Mouse (Mus musculus) heart, postnatal 4 days (tissue): ENCODE data around the gene Gatad2a. TPM values are rescaled to one million over a fixed set of nuclear protein-coding genes. Genes with fewer than 3 reads are reported as not detected.
A peak's percentile ranks its signal among the peaks of the same experiment; 100 is the strongest.
"Not testable (repeated sequence)": the region's sequence is repeated elsewhere in the genome, so short reads cannot be mapped to it uniquely, and the experiment has no call there.

Source experiments
- DNase-seq: peaks from one replicate; pipeline ENCODE4 v3.0.0; 2021
- total RNA-seq, 2 experiments: library from RNA; stranded (reverse); gene quantifications; 2 replicates each; pipeline ENCODE4 v1.2.3; 2021

Gene Gatad2a
- total RNA-seq = 10 to 100 TPM; 75.9 to 79.5 TPM

DNA sequence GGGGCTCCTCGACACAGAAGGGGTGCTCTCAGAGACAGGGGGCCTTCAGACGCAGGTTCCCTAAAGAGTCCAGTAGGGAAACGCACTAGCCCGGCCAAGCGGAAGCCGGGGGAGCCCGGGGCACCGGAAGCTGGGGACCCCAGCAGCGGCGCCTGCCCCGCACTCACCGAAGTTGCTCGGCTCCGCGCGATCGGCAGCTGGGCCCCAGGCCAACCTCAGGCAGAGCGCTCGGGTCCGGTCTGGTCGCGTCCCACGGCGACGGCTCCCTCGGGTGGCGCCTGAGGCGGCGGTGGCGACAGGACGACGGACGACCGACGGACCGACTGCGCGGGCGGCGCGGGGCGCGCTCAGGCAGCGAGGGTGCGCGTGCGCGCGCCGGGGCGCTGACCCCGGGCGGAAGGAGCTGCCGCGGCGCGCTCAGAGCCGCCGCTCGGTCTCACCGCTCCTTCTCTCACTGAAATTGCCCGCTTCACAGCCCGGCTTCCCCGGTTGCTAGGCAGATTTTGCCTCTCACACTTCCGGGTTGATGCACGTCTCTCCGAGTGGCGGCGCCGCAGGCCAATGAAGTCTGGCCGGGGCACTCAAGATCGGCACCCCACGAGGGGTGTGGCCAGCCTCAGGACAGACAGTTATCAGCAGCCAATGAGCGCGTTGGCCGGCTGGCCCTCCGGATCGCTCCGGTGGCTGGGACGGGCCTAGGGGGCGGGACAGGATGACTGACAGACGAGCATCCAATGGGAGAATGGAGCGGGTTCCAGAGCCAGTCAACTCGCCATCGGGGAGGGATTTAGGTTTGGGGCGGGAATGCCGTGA is at the start of gene Gatad2a:
Gene Gatad2a, minus strand, starts transcription at position 609 of the 813 bp plus-strand sequence.
- peak; percentile 100 for DNase-seq

- DNase-seq = no peak
Measured at GRCm38 (mm10) chr8:70043996-70044395, 47.8 kb upstream of the Gatad2a start.

DNA sequence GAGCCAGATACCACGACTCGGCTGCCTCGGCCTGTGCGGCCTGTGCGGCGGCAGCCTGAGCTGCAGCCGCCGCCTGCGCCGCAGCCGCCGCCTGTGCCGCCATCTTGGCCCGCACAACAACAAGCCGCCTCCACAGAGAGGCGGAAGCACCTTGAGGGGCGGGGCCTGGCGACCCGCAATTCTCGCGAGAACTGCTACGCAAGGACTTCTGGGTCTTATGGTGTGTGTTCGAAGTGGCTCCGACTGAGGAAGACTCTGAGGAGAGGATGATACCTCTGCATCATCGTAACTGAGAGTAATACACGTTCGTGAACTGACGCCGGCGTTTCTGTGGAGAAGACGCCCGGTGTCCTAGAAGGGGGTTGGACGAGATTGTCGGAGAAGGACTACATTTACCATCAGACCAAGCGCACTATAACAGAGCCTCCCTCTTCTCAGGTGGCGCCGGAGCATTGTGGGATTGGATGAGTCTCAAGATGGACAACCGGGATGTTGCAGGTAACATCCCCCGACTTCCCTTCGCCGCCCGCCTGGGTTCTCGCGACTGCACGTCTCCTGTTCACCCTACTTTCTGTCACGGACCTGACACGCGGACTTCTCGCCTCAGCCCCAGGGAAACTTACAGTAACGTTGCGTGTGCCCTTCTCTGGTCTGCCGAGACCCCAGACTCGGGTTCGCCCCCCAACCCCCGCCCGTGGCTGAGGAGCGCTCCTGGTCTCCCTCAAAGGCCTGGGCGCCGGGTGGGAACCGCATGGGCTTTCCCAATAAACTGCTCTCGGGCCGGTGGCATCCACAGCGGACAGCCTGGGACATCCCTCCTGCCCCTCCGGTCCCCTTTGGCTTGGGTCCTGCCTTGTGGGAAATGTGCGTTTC is 46.6 kb upstream of the Gatad2a start, which contains the start of the genes Mau2 and Sugp1:
Gene Mau2, minus strand, starts transcription at position 152 of the 873 bp plus-strand sequence.
Gene Sugp1, plus strand, starts transcription at position 231 of the 873 bp plus-strand sequence.
- peak; percentile 97 for DNase-seq

GRCm38 (mm10) chr8:70041885-70042546 is 45.8 kb upstream of the Gatad2a start:
- peak; percentile 40 for DNase-seq

DNA sequence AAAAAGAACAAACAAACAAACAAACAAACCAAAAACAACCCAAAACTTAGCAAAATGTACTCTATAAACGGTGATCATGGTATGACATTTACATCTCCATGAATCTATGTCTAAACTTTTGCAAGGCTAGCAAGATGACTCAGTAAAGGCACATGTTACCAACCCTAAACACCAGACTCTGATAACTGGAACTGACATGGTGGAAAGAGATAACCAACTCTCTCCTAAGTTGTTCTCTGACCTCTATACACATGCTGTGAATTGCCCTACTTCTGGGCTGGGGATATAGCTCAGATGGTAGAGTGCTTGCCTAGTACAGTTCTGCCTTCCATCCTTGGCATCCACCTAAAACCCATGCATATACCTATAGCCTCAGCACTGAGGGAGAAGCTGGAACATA is 41.8 kb upstream of the Gatad2a start:
- DNase-seq = no peak

GRCm38 (mm10) chr8:70030255-70030654 is 34.1 kb upstream of the Gatad2a start:
- no peak for DNase-seq

DNA sequence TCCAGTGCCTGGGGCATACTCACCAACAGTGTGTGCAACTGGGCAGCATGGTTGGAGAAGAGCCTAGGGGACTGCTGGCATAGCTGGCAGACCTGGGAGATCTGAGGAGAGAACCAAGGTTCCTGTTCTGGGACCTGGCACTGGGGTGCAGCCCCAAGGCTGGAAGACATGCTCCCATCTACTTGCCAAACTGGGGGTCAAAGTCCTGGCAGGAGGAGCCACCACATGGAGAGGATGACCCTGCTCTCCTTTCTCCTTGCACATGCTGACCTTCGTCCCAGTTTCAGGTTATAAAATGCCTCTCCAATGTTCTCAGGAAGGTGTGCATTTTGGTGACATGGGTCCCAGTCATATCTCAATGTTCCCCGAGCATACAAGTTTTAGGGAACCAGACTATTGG is 30.0 kb upstream of the Gatad2a start:
- no peak for DNase-seq

- DNase-seq = no peak
Measured at GRCm38 (mm10) chr8:70023596-70023995, 27.4 kb upstream of the Gatad2a start.

GRCm38 (mm10) chr8:70015017-70015416 is 18.8 kb upstream of the Gatad2a start:
- DNase-seq = no peak

DNA sequence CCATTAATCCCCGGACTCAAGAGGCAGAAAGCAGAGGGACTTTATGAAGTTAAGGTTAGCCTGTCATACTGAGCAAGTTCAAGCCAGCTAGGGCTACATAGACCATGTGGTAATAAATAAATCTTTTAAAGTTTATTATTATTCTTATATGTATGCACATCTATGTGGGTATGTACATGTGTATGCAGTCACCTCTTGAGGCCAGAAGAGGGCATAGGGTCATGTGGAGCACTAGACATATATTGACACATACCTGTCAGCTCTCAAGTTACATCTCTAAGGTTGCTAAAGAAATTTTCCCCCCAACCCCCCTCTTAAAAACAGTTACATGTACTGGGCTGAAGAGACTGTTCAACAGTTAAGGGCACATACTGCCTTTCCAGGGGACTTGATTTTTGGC is 16.6 kb upstream of the Gatad2a start:
- no peak for DNase-seq

DNA sequence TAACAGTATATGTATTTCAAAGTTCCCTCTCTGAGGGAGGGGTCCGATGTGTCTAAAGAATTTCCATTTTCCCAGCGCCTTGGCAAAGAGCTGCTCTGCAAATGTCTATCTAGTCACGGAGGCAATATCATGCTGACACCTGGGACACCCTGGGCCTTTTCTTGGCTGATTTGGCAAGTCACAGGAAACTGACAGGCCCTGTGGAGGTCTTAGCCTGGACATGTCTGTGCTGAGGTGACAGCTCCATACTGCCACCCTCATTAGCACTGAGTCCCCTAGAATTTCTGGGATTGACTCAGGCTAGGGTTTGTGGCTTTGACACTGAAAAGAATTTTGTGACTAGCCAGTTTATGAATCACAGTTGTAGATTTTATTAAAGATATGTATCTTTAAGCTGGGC is 16.2 kb upstream of the Gatad2a start:
- no peak for DNase-seq

GRCm38 (mm10) chr8:70010796-70011195 is 14.6 kb upstream of the Gatad2a start:
- DNase-seq = not testable (repeated sequence)

DNA sequence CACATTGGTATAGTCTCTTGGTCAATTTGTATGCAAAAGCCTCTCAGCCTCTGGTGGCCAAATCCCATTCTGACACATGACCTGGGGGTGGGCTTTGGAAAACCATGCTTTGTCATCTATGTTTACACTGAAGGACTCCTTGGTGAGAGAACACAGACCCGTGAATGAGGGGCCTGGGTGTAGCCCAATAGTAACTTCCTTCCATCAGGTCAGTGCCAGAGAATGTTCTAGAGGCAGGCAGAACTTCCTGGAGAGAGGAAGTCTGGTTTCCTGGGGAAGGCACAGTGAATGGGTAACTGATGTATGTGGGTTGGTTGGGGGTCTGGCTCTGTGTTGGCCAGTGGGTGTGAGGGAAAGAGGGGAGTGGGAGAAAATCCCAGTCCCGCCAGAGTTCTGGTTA is 9.0 kb upstream of the Gatad2a start:
- peak; percentile 23 for DNase-seq

DNA sequence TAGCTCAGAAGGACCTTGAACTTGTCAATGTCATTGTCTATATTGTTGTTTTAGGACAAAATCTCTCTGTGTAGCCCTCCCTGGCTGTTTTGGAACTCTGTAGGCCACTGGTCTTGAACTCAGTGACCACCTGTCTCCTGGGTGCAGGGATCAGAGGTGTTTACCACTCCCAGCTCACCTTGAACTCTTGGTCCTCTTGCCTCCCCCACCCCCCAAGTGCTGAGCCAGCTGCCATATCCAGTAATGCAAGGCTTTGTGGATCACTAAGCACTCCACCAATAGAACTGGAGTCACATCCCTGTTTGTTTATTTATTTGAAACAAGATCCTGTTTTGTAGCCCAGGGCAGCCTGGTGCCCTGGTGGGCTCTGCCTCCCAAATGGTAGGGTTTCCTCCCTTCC is 8.2 kb upstream of the Gatad2a start:
- DNase-seq = no peak

DNA sequence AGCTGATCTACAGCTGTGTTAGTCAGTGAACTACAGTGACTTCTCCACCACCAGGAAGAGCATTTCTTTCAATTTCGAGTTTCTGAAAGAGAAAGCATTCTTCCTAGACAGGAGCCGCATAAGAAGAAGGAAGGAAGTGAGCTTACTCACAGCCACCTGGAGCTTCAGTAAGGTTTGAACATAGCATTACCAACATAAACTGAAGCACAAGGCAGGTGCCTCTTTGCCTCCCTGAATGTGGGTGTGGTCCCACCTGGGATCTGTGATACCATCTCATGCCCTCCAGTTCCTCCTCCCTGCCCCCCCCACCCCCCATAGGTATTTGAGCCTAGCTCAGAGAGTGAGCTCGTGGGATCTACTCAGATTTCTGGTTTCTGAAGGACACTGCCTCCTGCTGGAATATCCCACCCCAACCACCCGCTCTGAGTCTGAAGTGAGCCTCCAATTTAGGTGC is 7.0 kb upstream of the Gatad2a start:
- no peak for DNase-seq

DNA sequence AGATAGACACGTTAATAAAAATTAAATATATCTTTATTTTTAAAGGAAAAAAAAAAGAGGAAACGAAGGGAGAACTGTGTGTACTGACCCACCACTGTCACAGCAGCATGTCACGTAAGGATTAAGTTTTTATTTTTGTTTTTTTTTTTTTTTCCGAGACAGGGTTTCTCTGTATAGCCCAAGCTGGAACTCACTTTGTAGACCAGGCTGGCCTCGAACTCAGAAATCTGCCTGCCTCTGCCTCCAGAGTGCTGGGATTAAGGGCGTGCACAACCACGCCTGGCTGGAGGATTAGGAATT is 5.7 kb upstream of the Gatad2a start:
- DNase-seq = not testable (repeated sequence)

- DNase-seq = peak; percentile 79
Measured at GRCm38 (mm10) chr8:70001176-70001891, 5.2 kb upstream of the Gatad2a start.

- no peak for DNase-seq
Measured at GRCm38 (mm10) chr8:70000226-70000625, 4.0 kb upstream of the Gatad2a start.

DNA sequence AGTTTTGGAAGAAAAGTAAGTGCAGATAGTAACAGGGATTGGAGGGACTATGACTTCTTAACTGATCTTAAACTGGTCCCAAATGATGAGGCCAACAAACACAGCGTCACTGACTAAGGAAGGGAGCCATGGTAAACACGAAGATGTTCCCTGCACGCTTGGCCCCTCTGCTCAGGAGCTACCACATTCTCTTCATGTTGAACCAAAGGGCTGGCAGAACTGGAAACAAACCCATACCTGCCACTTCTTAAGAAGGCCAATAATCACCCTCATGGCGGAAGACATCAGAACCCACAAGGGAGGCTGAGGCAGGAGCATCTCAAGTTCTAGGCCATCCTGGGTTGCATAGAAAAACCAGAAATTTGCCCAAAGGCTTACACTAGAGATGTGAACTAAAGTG is 3.1 kb upstream of the Gatad2a start:
- DNase-seq = no peak

DNA sequence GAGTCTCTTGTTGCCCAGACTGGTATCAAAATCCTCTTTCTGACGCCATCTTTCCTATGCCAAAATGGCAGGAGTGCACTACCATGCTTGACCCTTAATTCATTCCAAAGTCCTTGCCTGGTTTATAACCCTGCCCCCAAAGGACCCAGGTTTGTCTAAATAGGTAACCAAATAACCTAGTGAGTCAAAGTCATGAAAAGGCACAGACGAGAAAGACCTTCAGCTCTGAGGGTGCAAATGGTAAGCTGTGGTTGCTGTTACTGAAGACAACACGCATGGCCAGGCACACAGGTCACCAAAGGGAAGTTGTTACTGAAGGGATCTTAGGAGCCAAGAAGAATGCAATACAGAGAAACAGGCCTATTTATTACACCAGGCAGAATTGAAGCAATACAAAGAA is 2.5 kb upstream of the Gatad2a start:
- no peak for DNase-seq

DNA sequence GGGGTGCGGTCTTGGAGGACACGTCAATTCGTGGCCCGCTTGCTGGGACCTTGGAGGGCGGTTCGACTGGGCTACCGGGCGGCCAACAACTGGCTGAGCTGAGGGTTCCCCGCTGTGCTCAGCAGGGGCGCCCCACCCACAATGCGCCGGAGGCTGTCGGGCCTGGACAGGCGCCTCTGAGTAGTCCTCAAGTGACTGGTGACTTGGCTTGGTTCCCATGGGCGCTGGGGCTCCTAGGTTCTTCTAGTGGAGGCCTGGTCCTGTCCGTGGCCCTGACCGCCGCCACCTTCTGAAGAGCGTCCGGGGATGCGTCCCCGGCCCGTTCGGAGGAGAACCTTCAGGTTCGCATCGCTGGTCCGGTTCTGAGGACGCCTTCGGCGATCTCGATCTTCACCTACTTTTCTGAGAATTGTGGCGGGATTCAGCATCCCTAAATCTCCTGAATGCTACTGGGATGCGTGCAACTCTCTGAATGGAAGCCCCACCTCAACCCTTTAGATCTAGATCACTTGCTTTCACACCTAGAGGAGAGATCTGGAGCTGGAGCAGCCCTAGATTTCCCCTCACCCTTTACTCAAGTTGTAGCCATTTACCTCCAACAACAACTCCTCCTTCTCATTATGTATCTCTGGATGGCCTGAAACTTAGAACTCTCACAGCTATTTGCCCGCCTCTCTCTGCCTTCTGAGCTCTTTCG is 553 bp upstream of the Gatad2a start:
- no peak for DNase-seq

GRCm38 (mm10) chr8:69995422-69995775 is 785 bp downstream of the Gatad2a start:
- DNase-seq = no peak
